Mouse (Mus musculus) kidney, adult 8-10 months (tissue): ENCODE results near the gene Spryd3.
"Not testable (repeated sequence)": the region's sequence is repeated elsewhere in the genome, so short reads cannot be mapped to it uniquely, and the experiment has no call there.

Experiments used
- DNase-seq, 2 experiments: peaks; one replicate each; pipeline ENCODE4 v3.0.0; 2022

Spryd3 gene

GRCm38 (mm10) chr15:102136129-102136758, at the start of gene Spryd3:
Gene Spryd3 (minus strand): TSS chr15:102136234.
- DNase-seq: peak; percentile 97

DNA sequence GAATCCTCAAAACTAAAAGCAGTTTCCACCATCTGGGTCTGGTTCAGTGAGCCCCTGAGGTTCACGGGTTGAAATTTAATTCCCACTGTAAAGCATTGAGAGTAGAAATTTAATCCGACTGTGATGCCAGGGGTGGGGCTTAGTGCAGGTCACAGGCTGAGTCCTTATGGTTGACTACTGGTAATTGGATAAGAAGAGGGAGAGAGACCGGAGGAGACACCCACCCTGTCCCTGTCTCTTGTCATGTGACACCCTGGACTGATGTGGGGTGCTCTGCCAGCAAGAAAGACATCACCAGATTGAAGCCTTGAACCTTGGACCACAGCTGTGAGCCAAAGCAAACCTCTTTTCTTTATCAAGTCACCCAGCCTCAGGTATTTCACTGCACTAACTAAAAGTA, 47.0 kb upstream of the Spryd3 start:
- peak; percentile 84 to 87 for DNase-seq

GRCm38 (mm10) chr15:102179924-102180323, 43.9 kb upstream of the Spryd3 start:
- peak in 1 of 2 experiments; percentile 28 for DNase-seq

DNA sequence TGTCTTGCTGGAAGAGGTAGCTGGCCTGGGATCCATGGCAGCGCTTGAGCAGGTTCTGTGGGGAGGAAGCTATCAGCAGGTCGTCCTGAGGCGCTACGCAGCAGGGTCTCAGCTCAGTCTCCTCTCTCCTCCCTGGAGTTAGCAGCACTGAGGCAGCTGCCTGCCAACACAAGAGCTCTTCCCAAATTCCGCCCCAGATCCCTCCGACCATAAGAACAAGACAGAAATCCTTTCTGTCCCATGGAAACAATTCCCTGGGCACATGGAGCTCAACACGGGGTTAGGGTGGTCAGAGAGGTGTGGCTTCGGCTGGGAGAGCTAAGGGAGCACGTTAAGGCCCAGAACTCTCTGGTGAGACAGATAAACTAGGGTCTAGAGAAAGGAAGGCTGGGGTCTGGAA, 43.1 kb upstream of the Spryd3 start:
- DNase-seq: no peak

DNA sequence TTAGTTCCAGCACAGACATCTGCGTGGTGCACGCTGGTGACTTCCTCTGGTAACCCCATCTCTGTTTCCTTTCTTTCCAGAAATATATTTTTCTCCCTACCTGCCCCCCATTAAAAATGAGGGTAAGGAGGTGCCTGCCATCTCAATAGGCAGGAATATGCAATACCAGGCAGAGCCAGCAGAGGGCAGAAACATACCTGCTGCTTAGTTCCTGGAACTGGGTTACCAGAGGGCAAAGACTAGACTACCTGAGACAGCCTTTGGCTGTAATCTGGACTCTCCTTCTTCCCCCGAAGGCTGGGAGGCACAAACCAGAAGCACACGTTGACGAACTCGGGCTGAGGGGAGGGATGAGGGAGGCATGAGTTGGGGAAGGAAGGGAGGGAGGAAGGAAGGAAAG, 42.2 kb upstream of the Spryd3 start:
- peak; percentile 78 to 92 for DNase-seq

DNA sequence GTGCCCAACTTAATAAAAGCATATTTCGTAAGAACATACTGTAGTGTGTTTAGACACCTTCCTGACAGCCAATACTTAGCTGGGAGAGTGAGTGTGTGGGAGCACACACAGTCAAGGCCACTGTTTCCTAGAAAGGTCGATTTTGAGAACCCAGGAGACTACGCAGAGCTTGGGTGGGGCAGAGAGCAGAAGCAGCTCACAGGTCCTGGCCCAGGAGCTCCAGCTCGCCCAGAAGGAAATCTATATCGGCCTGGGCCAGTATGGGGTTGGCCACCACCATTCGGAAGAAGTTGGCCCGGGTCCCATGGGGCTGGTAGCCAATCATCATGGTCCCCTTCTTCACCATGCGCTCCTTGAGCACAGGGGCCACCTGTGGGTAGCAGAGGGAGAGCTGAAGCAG, 41.4 kb upstream of the Spryd3 start:
- no peak for DNase-seq

GRCm38 (mm10) chr15:102176571-102177316, 40.7 kb upstream of the Spryd3 start:
- DNase-seq: no peak

DNA sequence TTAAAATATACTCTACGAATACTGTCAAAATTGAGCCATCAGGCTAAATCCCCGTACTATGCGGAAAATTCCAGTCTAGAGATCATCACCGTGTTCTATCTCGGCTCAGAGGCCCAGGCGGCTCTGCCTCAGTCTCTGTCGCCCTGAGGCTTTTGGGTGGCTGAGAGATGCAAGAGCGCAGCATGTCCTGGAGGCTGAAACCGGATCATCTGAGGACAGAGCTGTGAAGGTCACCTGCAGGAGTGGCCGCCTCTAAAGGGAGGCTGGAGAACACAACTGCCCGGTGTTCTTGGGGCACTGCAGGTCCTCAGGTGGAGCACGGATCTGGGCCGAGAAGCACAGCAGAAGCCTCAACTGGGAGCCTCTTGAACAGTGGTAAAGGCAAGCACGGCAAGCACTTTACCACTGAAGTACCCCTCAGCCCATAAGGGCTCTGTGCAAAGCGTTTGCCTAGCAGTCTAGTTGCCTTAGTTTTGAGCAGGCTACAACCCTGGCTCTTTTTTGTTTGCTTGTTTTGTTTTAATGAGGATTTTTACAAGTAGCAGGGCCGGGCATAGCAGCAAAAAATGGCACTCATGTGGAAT, 39.8 kb upstream of the Spryd3 start:
- DNase-seq: no peak

GRCm38 (mm10) chr15:102173581-102173980, 37.5 kb upstream of the Spryd3 start:
- DNase-seq: no peak

DNA sequence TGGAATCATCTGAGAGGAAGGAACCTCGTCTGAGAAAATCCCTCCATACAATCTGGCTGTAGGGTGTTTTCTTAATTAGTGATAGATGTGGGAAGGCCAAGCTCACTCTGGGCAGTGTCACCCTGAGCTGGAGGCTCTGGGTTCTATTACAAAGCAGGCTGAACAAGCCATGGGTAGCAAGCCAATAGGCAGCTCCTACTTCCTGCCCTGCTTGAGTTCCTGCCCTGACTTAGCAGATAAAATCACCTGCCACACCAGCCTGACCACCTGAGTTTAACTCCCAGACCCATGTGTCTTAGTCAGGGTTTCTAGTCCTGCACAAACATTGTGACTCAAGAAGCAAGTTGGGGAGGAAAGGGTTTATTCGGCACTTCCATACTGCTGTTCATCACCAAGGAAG, 33.0 kb upstream of the Spryd3 start:
- no peak for DNase-seq

DNA sequence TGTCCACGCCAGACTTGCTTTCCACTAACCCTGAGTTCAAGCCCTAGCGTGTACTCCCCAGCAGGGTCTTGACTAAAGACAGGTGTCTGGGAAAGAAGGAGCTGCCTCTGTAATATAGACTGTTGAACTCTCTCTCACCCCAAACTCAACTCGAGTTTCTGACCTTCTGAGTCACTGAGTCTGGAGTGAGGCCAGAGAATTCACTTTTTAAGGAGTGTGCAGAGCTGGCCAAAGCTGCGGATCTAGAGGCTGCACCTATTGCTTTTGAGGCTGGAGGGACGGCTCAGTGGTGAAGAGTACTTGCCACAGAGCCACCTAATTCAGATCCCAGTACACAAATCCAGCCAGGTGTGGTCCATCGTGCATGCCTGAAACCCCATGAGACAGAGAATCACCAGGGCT, 31.6 kb upstream of the Spryd3 start:
- DNase-seq: no peak

DNA sequence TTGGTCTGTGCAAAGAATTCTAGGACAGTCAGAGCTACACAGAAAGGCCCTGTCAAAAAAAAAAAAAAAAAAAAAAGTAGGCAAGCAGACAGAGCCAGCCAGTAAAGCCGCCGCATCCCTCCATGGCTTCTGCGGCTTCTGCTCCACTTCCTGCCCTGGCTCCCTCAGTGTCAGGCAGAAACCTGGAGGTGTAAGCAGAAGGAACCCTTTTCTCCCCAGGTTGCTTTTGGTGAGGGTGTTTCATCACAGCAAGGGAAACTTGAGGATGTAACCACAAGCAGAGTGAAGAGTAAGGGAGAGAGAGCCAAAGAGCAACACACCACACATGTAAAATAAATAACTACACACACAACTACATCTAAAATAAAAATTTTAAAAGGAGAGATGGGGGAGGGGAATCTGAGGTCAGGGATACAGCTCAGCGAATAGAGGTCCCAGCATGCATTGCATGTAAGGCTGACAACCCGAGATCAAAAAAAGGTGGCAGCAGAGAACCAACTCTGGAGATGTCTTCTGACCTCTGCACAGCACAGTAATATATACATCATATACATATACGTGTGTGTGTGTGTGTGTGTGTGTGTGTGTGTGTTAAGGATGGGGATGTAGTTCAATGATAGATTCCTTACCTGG, 29.6 kb upstream of the Spryd3 start:
- no peak for DNase-seq

DNA sequence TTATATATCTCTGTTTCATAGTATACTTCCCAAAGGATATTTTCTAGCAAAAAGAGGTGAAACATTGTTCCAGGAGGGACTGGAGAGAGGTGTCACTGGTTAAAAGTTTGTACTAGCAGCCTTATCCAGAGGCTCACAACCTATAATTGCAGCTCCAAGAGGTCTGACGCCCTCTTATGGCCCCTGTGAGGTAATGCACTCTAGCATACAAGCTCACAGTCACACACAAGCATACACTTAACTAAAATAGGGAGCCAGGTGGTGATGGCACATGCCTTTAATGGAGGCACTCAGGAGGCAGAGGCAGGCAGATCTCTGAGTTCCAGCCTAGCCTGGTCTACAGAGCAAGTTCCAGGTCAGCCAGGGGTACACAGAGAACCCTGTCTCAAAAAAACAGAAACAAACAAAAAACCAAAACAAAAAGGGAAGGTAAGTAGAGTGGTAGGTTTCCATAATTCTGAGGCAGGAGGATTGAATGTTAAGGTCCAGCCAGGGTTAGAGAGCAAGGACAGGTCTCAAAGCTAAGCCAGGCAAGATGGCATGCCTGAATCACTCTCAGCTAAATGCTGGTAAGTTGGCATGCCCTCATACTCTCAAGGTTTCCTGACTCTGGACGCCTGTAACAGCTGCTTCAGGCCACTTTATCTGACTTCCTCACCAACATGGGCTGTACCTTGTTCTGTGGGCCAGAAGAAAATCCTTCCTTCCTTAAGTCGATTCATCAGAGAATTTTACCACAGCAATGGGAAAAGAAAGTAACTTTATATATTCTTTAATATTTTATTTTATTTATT, 28.1 kb upstream of the Spryd3 start:
- DNase-seq: no peak

- DNase-seq: no peak
These were observed 24.5 kb upstream of the Spryd3 start for GRCm38 (mm10) chr15:102160415-102161060.

GRCm38 (mm10) chr15:102156836-102157235, 20.8 kb upstream of the Spryd3 start:
- no peak for DNase-seq

DNA sequence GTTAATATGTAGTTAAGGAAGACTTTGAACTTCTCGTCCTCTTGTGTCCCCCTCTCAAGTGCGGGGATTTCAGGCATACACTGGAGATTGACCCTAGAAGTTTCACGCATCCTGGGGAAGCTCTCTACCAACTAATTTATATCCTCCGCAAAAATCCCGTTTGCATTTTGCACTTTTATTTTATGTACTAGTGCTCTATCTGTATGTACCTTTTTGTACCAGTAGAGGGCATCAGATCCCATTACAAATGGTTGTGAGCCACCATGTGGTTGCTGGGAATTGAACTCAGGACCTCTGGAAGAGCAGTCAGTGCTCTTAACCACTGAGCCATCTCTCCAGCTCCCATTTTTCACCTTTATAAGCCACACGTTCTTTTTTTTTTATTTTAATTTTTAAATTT, 19.0 kb upstream of the Spryd3 start:
- DNase-seq: not testable (repeated sequence)

DNA sequence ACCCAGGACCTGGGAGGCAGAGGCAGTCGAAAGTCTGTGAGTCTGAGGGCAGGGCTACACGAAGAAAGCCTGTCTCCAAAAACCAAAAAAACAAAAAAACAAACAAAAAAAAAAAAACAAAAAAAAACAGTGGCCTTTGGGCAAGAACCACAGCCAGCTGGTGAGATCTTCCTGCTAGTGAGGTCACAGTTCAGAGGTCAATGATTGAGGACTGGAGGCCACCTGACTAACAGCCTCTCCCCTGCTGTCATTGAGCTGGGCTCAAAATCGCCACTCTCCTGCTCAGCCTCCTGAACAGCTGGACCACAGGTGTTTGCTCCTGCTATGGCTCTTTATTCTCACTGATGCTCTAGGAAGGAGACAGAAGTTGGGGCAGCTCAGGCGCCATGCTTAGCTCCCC, 16.6 kb upstream of the Spryd3 start:
- no peak for DNase-seq

DNA sequence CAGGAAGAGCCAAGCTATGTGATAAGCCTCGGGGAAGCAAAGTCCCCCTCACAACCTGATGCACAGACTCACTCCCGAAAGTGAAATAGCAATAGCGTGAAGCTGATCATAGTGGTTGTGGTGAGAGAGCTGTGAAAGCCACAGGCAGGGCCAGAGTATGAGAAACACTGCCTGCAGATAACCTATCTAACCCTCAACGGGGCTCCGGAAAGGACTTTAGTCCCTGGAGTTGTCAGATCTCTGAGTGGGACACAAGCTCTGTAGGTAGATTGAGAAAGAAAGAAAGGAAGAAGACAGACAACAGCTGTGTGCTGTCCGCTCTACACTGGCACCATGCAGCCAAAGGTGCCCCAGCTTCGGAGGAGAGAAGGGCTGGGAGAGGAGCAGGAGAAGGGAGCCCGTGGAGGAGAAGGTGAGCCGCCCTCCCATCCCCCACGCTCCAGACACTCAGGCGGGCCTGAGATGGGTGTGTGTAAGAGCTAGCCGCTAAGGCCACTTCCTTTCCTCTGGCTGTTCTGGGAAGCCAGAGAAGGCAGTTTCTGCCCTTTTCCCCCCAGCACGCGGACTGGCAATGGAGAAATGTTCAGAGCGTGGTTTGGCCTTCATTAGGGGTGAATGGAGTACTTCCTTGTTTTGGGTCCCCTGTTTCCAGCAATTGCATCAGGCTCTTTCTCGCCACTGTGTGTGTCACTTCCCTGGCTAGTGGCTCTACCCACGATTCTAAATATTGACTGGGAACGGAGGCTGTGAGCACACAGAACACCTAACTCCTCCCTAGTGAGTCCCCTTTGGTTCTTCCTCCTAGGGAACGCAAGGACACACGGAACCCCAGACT, 14.5 kb upstream of the Spryd3 start, which contains the start of gene Soat2:
Gene Soat2 (plus strand): TSS at position 226 of the 835 bp plus-strand sequence.
- DNase-seq: peak in 1 of 2 experiments; percentile 23

DNA sequence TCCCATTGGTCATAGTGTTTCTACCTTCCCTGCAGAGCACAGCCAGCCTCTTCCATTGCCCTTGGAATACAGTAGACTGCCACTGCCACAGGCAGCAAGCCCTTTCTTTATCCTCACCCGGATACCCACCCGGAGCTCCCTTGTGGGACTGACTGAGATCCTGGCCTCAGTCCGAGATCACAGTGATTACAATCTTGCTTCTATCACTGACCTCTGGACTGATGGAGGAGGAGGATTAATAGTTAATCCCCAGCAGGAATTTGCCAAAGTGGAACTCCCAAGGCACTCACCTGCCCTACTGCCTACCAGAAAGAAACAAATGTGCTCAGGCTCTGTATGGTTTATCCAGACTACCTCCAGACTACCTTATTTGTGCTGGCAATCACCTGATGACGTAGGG, 13.5 kb upstream of the Spryd3 start:
- peak; percentile 33 to 67 for DNase-seq

DNA sequence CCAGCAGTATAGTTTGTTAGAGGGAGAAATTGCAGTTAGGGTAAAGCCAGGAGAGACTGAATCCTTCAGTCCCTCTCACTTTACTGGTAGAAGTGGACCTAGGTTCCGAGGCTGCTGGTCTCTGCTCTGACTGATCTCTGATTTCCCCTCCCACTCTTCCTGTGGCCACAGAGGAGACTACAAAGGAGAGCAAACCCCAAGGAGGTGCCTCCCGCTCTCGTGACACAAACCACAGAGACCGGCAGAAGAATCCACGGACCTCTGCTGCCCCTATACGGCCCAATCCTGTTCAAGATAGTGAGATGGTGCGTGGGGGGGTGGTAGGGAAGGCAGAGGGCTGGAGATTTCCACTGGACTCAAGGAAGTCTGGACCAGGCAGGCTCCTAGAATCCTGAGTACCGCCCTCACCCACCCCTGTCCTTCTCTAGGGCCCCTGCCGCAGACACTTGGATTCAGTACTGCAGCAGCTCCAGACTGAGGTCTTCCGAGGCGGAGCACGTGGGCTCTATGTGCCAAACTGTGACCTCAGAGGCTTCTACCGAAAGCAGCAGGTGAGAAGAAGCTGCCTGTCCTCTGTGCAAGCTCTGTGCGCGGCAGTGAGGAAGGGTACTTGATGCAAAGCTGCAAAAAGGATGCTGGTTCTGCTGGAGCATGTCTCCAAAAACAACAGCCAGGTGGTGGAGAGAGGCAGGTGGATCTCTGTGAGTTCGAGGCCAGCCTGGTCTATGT, 11.8 kb upstream of the Spryd3 start:
- no peak for DNase-seq

DNA sequence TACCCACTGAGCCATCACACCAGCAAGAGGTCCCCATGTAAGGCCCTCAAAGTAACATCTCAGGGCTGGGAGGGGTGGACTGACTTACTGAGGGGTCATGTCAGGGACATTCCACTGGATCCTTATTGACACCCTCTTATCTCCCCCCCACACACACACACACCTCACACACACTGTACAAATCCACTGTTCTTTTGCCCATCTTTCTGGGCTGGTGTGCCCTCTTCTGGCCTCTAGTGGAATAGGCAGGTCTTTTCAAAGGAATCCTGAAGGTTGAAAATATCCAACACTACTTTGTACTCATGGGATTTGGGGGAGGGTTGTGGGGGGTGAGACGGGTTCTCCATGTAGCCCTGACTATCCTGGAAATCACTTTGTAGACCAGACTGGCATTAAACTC, 10.8 kb upstream of the Spryd3 start:
- peak in 1 of 2 experiments; percentile 56 for DNase-seq
